Mouse (Mus musculus): ENCODE measurements at regions not wholly inside any gene's neighbourhood (a gene's known extent, or its start where the extent isn't known, plus 50 kb on each side); places are given as distances from the start of the nearest gene placed in this dataset.

DNA sequence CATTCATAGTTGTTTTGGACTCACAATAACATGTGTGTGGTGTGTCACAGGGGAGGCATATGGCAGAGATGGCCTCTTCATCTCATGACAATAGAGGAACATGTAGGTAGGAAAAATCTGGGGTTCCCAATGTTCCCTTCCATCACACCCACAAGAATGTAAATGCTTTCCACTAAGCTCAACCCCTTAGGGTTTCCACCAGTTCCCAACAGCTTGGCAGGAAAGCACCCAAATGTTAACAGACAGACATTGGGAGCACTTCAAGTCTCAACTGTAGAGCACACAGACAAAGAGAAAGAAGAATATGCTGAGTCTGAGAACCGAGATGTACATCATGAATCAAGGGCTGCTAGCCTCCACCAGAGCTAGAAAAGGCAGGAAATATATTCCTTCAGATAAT lies 339.7 kb upstream of the Actbl2 start:
- no peak for TF ChIP-seq CTCF (conservative IDR thresholded peaks at IDR 0.05; ENCODE audit: insufficient read depth, insufficient read length, low read depth, low read length)
- no peak for TF ChIP-seq POLR2A (IDR thresholded peaks at IDR 0.05; ENCODE audit: low read depth, low read length)

All from kidney, adult 2 months (tissue).